Mouse (Mus musculus): ENCODE results near the gene Ccdc88a. TPM values are rescaled to one million over a fixed set of nuclear protein-coding genes. Genes with fewer than 3 reads are reported as not detected.

The Ccdc88a gene
- 10 to 100 TPM; 93.1 to 95.4 TPM for total RNA-seq (2021)
- long read RNA-seq, partial matches to known transcripts, result 2 of 4 reads
- long read RNA-seq, other reads (novel, unspliced or antisense), result 2 of 4 reads

- peak; percentile 98 to 99 for DNase-seq (ENCODE audit: low spot score in 2 of 2)
Measured at GRCm38 (mm10) chr11:29373396-29374273, at the start of gene Ccdc88a. TSS of gene Ccdc88a (plus strand) at chr11:29373658.

GRCm38 (mm10) chr11:29335505-29335904, 38.0 kb upstream of the Ccdc88a start:
- DNase-seq (ENCODE audit: low spot score in 2 of 2), result no peak

DNA sequence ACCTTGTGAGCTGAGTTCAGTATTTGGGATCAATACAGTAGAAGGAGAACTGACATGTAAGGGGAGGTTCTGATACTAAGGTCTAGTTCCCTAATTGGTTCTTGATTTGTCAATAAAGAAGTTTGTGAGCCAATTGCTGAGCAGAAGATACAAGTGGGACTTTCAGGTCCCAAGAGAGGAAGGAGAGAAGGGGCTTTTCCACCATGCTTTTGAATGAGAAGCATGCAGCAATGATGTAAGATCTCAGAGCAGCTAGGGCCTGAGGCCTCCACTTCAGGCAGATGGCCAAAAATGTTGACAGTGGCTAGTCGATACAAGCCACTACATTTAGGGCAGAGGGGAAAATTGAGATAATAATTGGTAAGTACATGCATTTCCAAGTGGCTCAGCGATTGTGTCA, 32.2 kb upstream of the Ccdc88a start:
- no peak for DNase-seq (ENCODE audit: low spot score in 2 of 2)

- DNase-seq (ENCODE audit: low spot score in 2 of 2), result no peak
Measured at GRCm38 (mm10) chr11:29344891-29345657, 28.4 kb upstream of the Ccdc88a start.

DNA sequence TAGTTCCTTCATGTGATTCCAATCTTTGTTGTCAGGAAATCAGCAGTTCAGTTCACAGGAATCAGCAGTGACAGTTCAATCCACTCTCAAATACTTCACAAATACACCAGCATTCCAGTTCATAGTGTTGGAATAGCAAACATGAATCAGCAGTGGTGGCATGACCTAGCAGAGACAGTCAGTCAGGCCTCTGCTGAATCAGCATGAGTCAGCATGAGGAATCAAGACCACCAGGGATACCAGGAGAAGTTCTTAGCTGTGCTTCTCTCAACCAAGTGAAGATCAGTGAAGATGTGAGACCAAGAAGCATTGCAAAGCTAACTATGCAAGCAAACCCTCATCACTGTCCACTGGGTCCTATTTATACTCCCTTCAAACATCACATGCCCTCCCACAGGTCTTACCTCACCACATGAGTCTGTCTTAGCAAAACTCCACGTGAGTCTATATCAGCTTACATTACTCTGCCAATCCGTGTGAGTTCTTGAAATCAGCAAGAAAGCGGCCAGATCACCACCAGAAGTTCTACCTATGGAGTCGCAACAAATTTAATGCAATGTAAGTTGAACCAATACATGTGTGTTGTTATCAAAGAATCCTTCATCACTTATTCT, 27.7 kb upstream of the Ccdc88a start:
- no peak for DNase-seq (ENCODE audit: low spot score in 2 of 2)

DNA sequence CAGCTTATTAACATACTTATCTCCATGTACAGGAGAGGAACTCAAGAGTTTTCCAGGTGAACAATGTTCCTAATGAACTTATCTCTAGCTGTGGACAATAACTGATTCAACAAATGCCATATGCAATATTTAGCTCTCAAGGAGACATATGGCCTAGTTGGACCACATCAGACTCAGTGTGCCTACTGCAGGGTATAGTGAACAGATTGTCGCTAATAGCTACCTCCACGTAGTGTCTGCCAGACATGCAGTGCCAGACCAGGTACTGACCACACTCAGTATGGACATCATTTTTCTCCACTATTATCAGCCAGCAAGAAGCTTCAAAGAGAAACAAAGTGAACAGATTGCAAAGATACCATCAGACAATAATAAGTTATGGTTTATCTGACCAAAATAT, 22.6 kb upstream of the Ccdc88a start:
- DNase-seq (ENCODE audit: low spot score in 2 of 2), result no peak

DNA sequence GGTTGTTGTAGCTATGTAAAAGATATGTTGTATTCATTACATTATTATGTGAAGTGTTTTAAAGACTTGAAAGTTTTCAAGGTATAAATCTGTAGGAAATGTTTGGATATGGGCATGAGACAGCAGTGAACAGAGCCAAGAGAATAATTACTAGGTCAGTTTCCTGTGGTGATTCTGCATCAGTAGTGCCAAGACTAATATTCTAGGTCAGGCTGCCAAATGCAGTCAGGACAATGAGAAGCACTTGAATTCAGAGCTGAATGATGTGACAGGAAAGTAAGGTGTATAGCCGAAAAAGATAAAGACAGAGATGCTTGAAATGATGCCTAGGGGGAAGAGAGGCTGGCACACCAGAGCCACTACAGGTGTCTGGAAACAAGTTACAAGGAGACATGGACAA, 21.2 kb upstream of the Ccdc88a start:
- no peak for DNase-seq (ENCODE audit: low spot score in 2 of 2)

- no peak for DNase-seq (ENCODE audit: low spot score in 2 of 2)
Measured at GRCm38 (mm10) chr11:29368161-29368560, 5.3 kb upstream of the Ccdc88a start.

- no peak for DNase-seq (ENCODE audit: low spot score in 2 of 2)
Measured at GRCm38 (mm10) chr11:29373050-29373395, 435 bp upstream of the Ccdc88a start.

- DNase-seq (ENCODE audit: low spot score in 2 of 2), result no peak
Measured at GRCm38 (mm10) chr11:29374274-29374656, 807 bp downstream of the Ccdc88a start.

DNA sequence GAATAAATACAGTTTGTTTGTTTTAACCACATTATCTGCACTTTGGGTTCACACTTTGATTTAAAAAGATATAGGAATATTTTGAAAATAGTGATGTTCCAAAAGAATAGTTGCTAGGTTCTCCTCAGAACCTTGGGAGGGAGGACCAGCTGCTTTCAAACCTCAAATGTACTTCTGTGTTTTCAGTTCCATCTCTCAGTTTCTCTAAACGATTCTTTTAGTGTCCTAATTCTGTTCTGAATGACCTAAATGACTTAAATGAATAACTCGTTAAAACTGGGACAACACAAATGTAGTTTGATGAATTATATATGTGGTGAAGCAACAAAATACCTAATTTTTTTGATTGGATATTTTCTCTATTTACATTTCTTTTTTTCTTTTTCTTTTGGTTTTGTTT, 3.2 kb downstream of the Ccdc88a start:
- DNase-seq (ENCODE audit: low spot score in 2 of 2), result no peak

DNA sequence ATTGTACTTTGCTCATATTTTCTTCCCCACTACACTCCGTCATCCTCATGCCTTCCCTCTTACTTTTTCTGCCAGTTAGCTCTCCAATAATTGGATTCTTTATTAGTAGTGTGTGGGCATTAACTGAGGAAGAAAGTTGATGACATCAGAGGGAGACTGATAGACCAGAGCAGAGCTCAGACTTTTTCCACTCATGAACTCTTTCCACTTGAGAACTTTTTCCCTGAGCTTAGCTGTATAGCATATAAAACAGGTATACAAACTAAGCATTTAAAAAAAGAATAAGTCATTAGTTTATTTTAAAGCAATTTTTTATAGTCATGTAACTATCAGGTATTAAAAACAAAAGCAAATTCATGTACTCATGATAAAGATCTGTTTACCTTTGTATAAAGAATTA, 5.3 kb downstream of the Ccdc88a start:
- no peak for DNase-seq (ENCODE audit: low spot score in 2 of 2)

DNA sequence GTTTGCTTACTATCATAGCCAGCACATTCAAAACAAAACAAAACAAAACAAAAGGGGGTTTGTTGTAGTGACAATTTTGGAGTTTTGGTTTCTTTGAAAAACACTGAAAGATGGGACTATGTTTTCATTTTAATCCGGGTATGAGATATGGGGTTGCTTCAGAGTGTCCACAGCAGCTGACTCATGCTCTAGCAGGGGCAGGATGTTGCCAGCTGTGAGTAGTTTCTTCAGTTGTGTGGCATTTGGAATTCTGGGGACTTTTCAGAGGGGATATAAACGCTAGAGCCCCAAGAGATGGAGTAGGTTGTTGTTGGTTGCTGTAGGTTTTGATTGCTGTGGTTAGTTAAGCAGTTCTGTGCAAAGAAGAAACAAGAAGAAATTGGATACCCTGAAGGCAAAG, 10.0 kb downstream of the Ccdc88a start:
- no peak for DNase-seq (ENCODE audit: low spot score in 2 of 2)

GRCm38 (mm10) chr11:29384001-29384400, 10.5 kb downstream of the Ccdc88a start:
- DNase-seq (ENCODE audit: low spot score in 2 of 2), result no peak

- no peak for DNase-seq (ENCODE audit: low spot score in 2 of 2)
Measured at GRCm38 (mm10) chr11:29384617-29385016, 11.2 kb downstream of the Ccdc88a start.

- no peak for DNase-seq (ENCODE audit: low spot score in 2 of 2)
Measured at GRCm38 (mm10) chr11:29389913-29390312, 16.5 kb downstream of the Ccdc88a start.

GRCm38 (mm10) chr11:29395135-29395746, 21.8 kb downstream of the Ccdc88a start:
- no peak for DNase-seq (ENCODE audit: low spot score in 2 of 2)

DNA sequence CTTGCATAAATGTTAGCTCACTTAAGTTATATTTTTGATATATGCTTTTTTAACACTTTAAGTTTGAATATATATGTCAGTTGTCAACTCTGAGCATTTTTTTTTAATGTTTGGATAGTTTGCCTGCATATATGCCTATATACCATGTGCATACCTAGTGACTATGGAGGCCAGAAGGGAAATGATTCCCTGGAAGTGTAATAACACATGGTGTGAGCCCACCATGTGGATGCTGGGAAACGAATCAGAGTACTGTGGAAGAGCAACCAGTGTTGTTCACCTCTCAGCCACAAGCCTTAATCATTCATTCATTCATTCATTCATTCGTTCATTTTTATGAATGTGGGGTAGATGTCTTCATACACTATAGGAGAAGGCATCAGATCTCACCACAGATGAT, 26.9 kb downstream of the Ccdc88a start:
- no peak for DNase-seq (ENCODE audit: low spot score in 2 of 2)

DNA sequence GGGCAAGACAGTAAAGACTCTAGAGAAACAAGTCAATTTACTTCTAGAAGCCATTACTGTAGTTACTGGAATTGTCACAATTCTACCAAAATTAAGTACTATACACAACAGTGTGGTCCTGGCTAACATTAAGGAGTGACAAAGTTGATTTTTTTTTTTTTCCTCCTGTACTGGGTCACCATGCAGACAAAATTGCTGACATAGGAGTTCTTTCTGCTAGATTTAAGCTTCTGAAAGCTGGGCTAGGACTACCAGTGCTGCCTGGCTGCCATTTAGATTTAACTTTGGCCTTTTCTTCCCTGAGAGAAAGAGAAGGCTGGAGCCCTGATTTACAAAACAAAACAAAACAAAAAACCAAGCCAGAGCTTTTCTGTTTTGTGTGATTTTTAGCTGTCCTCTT, 32.8 kb downstream of the Ccdc88a start:
- DNase-seq (ENCODE audit: low spot score in 2 of 2), result no peak

DNA sequence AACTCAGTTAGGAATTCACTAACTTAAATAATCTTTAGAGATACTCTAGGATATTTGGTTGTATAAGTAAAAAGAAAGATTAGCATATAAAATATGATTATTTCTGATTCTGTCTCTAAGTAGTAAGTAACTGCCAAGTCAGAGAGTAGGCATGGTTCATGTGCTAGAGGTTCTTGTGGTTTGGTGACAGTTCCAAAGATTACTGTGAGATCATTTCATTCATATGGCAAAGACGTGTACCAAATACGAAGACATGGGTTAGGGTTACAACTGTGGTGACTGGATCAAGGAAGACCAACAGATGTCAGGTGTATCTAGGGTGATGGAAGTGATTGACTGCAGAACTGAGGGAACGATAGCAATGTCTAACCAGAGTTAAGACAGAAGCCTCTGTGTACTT, 50.0 kb downstream of the Ccdc88a start:
- no peak for DNase-seq (ENCODE audit: low spot score in 2 of 2)

GRCm38 (mm10) chr11:29428774-29429173, 55.3 kb downstream of the Ccdc88a start:
- peak; percentile 21 to 31 for DNase-seq (ENCODE audit: low spot score in 2 of 2)

GRCm38 (mm10) chr11:29431011-29431410, 57.6 kb downstream of the Ccdc88a start:
- no peak for DNase-seq (ENCODE audit: low spot score in 2 of 2)
